Mouse (Mus musculus) neural tube, embryonic 10.5 days (tissue): ENCODE results near the gene Olfr16.

Experiments used
- DNase-seq: peaks from one replicate; pipeline ENCODE4 v3.0.0-alpha.2; 2017; ENCODE audit warnings: low spot score; ENCODE audit errors: extremely low spot score

Gene Olfr16

DNA sequence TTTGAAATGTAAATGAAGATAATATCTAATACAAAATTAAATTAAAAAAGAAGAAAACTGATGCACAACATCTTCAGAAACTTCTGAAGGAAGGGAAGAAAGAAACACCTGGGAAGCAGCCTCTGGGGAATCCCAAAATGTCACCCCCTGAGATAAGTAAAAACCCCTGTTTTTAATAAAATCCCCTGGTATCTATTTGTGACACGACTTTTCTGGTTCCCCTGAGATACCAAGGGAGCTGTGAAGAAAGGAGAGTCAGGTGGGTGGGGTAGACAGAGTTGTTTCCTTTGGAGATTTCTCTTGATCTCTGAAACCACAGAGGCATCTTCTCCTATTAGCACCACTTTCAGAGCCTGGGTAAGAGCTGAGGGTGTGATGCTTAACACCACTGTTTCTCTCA lies at the start of gene Olfr16:
Gene Olfr16, plus strand, starts transcription at position 250 of the 400 bp plus-strand sequence.
- DNase-seq = no peak

GRCm38 (mm10) chr1:172903313-172903712 lies 46.9 kb upstream of the Olfr16 start:
- no peak for DNase-seq

- DNase-seq = no peak
These were observed 33.1 kb upstream of the Olfr16 start for GRCm38 (mm10) chr1:172917115-172917514.

DNA sequence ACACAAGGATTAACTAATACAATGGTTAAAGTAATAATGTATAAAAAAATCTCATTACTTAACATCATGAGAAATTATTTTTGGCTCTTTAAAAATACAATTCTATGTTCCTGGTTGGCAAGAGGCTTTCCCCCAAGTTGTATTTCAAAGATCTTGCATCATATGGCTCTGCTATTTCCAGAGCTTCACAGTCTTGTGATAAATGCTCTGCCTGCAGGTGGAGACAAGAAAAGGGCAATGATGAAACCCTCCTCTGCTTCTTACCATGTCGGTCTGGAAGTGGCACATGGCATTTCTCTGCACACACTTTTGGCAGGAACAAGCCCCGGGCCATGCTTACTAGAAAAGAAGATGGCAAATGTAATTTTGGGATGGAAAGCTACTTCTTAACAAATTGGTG lies 31.8 kb upstream of the Olfr16 start:
- DNase-seq = no peak

DNA sequence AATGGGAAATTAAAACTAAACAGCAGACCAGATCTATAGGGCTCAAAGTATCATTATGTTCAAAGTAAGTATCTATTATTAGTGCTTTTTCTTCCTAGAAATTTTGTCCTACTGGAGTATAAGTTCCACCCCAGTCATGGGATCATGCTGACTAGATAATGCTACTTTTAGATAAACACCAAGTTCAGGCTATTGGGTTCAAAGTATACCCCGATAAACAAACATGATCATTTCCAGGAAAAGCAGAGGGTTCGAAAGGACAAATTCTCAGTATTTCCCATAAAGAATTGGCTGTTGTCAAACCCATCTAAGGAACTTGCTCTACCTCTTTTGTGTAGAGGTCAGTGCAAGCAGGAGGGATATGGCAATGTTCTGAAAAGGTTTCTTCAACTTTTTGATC lies 18.0 kb upstream of the Olfr16 start:
- no peak for DNase-seq

- DNase-seq = no peak
These were observed 1.0 kb downstream of the Olfr16 start for GRCm38 (mm10) chr1:172951171-172951720.

DNA sequence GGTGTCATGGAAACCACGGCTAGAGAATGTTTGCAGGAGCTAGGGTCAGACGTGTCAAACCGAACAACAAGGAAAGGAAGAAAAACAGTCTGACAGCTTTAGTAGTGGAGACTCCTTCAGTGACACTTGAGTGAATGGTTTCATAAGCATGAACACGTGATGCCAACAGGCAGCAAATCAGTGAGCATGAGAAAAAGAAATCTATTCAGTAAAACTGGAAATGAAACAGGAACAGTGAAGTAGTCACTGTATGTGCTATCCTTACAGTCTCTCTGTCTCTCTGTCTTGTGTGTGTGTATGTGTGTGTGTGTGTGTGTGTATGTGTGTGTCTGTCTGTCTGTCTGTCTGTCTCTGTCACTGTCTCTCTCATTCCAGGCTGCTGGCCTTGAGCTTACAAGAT lies 5.2 kb downstream of the Olfr16 start:
- DNase-seq = no peak

DNA sequence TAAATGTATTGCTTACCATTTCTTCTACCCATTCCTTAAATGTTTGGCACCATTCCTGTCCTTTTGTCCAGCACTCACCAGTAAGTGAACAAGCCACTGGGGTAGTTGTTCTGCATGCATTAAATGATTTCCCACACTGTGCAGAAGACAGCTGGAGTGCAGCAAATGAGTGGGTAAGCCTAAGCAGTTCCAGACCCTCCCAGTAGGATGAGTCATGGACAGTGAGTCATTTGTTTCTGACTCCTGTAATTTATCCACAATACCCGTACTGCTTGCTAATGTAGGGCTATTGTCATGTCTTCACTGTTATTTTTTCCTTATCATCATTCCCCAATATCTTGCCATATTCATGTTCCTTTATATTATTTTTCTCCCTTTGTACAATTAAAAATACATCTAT lies 10.2 kb downstream of the Olfr16 start:
- no peak for DNase-seq

GRCm38 (mm10) chr1:172989794-172990634 lies 39.8 kb downstream of the Olfr16 start:
- no peak for DNase-seq

DNA sequence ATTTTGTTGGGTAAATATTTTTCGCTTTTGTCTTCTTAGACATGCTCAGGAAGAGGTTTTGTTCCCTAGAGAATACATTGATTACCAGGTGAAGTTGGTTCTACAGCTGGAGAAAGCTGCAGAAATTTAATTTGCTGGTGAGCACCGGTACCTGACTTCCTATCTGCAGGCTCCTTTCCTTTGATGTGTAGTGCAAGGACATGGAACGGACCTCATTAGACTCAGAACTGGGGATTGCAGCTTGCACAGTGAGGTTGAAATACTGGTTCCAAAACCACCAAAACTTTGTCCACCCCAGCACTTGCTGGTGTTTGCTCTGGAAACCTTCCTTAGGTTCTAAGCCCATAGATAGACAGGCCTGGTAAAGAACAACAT lies 40.4 kb downstream of the Olfr16 start:
- no peak for DNase-seq
